ENCODE assay signal across 25 mouse cellular contexts in genomic region chr19:23705383-23705782, GRCm38 (mm10). TPM values are rescaled to one million over a fixed set of nuclear protein-coding genes. Genes with fewer than 3 reads are reported as not detected.
"Had no signal": no experiment of that assay in that cellular context is flagged by ENCODE, and none has a peak within 500 bp of the region (broad histone marks: within the 10 kb centered on the region; RNA-seq: fewer than 3 reads in every experiment).

No protein-coding gene starts in this region.

- H3K27me3 ChIP-seq: embryonic facial prominence, embryonic 12.5 days; embryonic facial prominence, embryonic 13.5 days; embryonic facial prominence, embryonic 15.5 days; forebrain, embryonic 12.5 days; forebrain, embryonic 13.5 days; forebrain, embryonic 15.5 days had no signal

- DNase-seq: cerebellum, adult 9-10 months; cerebellum, adult 9-11 months; cerebellum, postnatal 10 days; cerebellum, postnatal 14 days; cerebellum, postnatal 25 days; cerebellum, postnatal 36 days; embryo, embryonic 11 days; forebrain, postnatal 0 days; gastrocnemius, adult 2 months; gastrocnemius, postnatal 10 days; gastrocnemius, postnatal 14 days; gastrocnemius, postnatal 25 days; gastrocnemius, postnatal 36 days; heart, adult 11 months; heart, adult 18-20 months; heart, adult 2 months had no signal

- ATAC-seq: forebrain, embryonic 13.5 days; forebrain, embryonic 14.5 days; forebrain, embryonic 15.5 days; forebrain, embryonic 16.5 days; forebrain, postnatal 0 days had no signal

RNA-seq across cellular contexts. Expression of gene 1700028P14Rik, which starts 52.8 kb away (rescaled TPM):
- polyA plus RNA-seq: embryonic facial prominence, embryonic 13.5 days; erythroblast, embryonic 14.5 days had no signal

RNA-seq across cellular contexts. Expression of gene Apba1, which starts 53.3 kb away (rescaled TPM):
- polyA plus RNA-seq: erythroblast, embryonic 14.5 days had no signal
